Mouse (Mus musculus) ES-E14 (cell line): ENCODE measurements at regions not wholly inside any gene's neighbourhood (a gene's known extent, or its start where the extent isn't known, plus 50 kb on each side); places are given as distances from the start of the nearest gene placed in this dataset.

ENCODE experiments used
- HCFC1 ChIP-seq: IDR thresholded peaks from 2 replicates; pipeline ENCODE4 v1.6.1; 2012; ENCODE audit warnings: low read length, inconsistent platforms, borderline replicate concordance; ENCODE audit not compliant: insufficient read depth
- ZC3H11A ChIP-seq: IDR thresholded peaks from 2 replicates; pipeline ENCODE4 v1.6.1; 2012; ENCODE audit warnings: low read depth, mild to moderate bottlenecking, inconsistent platforms, low read length, borderline replicate concordance
- ZNF384 ChIP-seq: IDR thresholded peaks from 2 replicates; pipeline ENCODE4 v1.6.1; 2012; ENCODE audit warnings: low read depth, low read length, inconsistent platforms

GRCm38 (mm10) chr8:24353842-24354241 lies 371.8 kb downstream of the Adam3 start:
- no peak for TF ChIP-seq HCFC1
- no peak for TF ChIP-seq ZNF384
- no peak for TF ChIP-seq ZC3H11A
